Mouse (Mus musculus): Measurements from ENCODE around the gene Wdr45.

- TF ChIP-seq POLR2A (IDR thresholded peaks at IDR 0.05; ENCODE audit: insufficient read depth, low read depth, low read length) (no peak), CTCF (IDR thresholded peaks at IDR 0.05; ENCODE audit: insufficient read depth, low read depth, low read length) (no peak)
These were observed 35.1 kb upstream of the Wdr45 start for GRCm38 (mm10) chrX:7678986-7679385.

All from olfactory bulb, adult 2 months (tissue).